ENCODE assay signal across 8 mouse cellular contexts in the genomic region with DNA sequence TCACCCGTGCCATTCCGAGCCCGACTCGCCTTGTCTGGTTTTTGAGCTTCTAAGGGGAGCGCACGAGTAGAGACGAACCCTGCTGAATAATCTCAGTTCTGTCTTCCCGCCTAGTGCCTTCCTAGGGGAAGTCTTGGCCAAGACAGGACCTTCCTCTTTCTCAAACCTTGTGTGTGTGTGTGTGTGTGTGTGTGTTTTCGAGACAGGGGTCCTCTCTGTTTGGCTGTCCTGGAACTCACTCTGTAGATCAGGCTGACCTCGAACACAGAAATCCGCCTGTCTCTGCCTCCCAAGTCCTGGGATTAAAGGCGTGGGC. TPM values are rescaled to one million over a fixed set of nuclear protein-coding genes. Genes with fewer than 3 reads are reported as not detected.
DNase-seq lines count a peak whose midpoint lies in the region; ATAC-seq and TF ChIP-seq lines count a peak whose summit lies in the region.

No protein-coding gene starts in this region.

- H3K27me3 ChIP-seq in embryonic facial prominence, embryonic 15.5 days: no peaks in the 10 kb centered on the region
- no peaks in the 10 kb centered on the region for H3K27me3 ChIP-seq in limb, embryonic 12.5 days
- H3K27me3 ChIP-seq in neural tube, embryonic 14.5 days (ENCODE audit: control insufficient read depth, insufficient read depth, low read length): no peaks in the 10 kb centered on the region

- peak overlapping the region; percentile 89 for H3K9ac ChIP-seq in embryonic facial prominence, embryonic 15.5 days
- H3K9ac ChIP-seq in limb, embryonic 12.5 days (replicated peaks): peak overlapping the region; percentile 84
- H3K9ac ChIP-seq in neural tube, embryonic 14.5 days (replicated peaks; ENCODE audit: low read depth, low read length): peak overlapping the region; percentile 59

- ATAC-seq in embryonic facial prominence, embryonic 15.5 days (ENCODE audit: insufficient number of reproducible peaks, low FRiP score, low TSS enrichment, low read depth): no peak
- ATAC-seq in limb, embryonic 12.5 days (ENCODE audit: insufficient number of reproducible peaks, insufficient read depth, low FRiP score, low TSS enrichment, low read depth): no peak
- no peak for ATAC-seq in neural tube, embryonic 14.5 days (ENCODE audit: low read depth)

- TF ChIP-seq POLR2A in lung, adult 2 months (IDR thresholded peaks at IDR 0.05; ENCODE audit: borderline replicate concordance, extremely low read depth, low read depth, low read length): no peak

- H3K4me2 ChIP-seq in embryonic facial prominence, embryonic 15.5 days (replicated peaks): peak overlapping the region; percentile 77
- H3K4me2 ChIP-seq in limb, embryonic 12.5 days: peak overlapping the region; percentile 95
- H3K4me2 ChIP-seq in neural tube, embryonic 14.5 days (ENCODE audit: low read depth, low read length): peak overlapping the region; percentile 84

- peaks cover 4% of the 10 kb centered on the region for H3K4me1 ChIP-seq in lung, adult 2 months (ENCODE audit: control insufficient read depth, insufficient read depth, low read length)
- H3K4me1 ChIP-seq in embryonic facial prominence, embryonic 15.5 days: peaks cover 14% of the 10 kb centered on the region
- peaks cover 16% of the 10 kb centered on the region for H3K4me1 ChIP-seq in limb, embryonic 12.5 days (replicated peaks)
- H3K4me1 ChIP-seq in neural tube, embryonic 14.5 days (ENCODE audit: control insufficient read depth, insufficient read depth, low read length): peaks cover 11% of the 10 kb centered on the region; the same call in 1 of the 2 replicates

- no peak for DNase-seq in lung, adult 2 months
- DNase-seq in lung, postnatal 25 days (ENCODE audit: low spot score): no peak
- no peak for DNase-seq in urinary bladder, postnatal 25 days (ENCODE audit: low spot score)
- DNase-seq in ovary, adult 18-20 months (ENCODE audit: low spot score): no peak
- DNase-seq in cerebellum, postnatal 10 days: no peak

- WGBS in lung, adult 2 months: 2% methylated on average over 12 of the region's 12 CpGs
- 3% methylated on average over 12 of the region's 12 CpGs for WGBS in embryonic facial prominence, embryonic 15.5 days
- 2% methylated on average over 12 of the region's 12 CpGs for WGBS in limb, embryonic 12.5 days
- 3% methylated on average over 12 of the region's 12 CpGs for WGBS in neural tube, embryonic 14.5 days

- TF ChIP-seq CTCF in lung, adult 2 months (IDR thresholded peaks at IDR 0.05; ENCODE audit: insufficient read depth, low read length): no peak

- peak overlapping the region; percentile 73 for H3K27ac ChIP-seq in embryonic facial prominence, embryonic 15.5 days (replicated peaks)
- H3K27ac ChIP-seq in limb, embryonic 12.5 days: no peak overlapping the region
- no peak overlapping the region for H3K27ac ChIP-seq in neural tube, embryonic 14.5 days (ENCODE audit: low read depth, low read length)

- H3K36me3 ChIP-seq in embryonic facial prominence, embryonic 15.5 days: peaks cover 2% of the 10 kb centered on the region
- H3K36me3 ChIP-seq in limb, embryonic 12.5 days: peaks cover 6% of the 10 kb centered on the region
- no peaks in the 10 kb centered on the region for H3K36me3 ChIP-seq in neural tube, embryonic 14.5 days (ENCODE audit: control insufficient read depth, insufficient read depth, low read length)

- H3K9me3 ChIP-seq in embryonic facial prominence, embryonic 15.5 days (replicated peaks): no peaks in the 10 kb centered on the region
- no peaks in the 10 kb centered on the region for H3K9me3 ChIP-seq in limb, embryonic 12.5 days
- no peaks in the 10 kb centered on the region for H3K9me3 ChIP-seq in neural tube, embryonic 14.5 days (ENCODE audit: control insufficient read depth, low read length)

- H3K4me3 ChIP-seq in lung, adult 2 months (replicated peaks; ENCODE audit: extremely low read depth, low read depth, low read length): peak overlapping the region; percentile 81
- peak overlapping the region; percentile 99 for H3K4me3 ChIP-seq in embryonic facial prominence, embryonic 15.5 days (replicated peaks)
- H3K4me3 ChIP-seq in limb, embryonic 12.5 days (replicated peaks): peak overlapping the region; percentile 92
- H3K4me3 ChIP-seq in neural tube, embryonic 14.5 days (ENCODE audit: low read depth, low read length): peak overlapping the region; percentile 53

RNA-seq across cellular contexts. Expression of a gene that starts 7.8 kb away (rescaled TPM):
- polyA plus RNA-seq in lung, adult 2 months (2012; rRNA removed): 40.1 and 46.6 TPM in 2 replicates
- polyA plus RNA-seq in embryonic facial prominence, embryonic 15.5 days (2015; fragmentation: Nextera tagmentation; extraction: Ambion mirVana): 22.9 and 24.1 TPM in 2 replicates
- polyA plus RNA-seq in limb, embryonic 12.5 days (2016; fragmentation: Nextera tagmentation; extraction: Ambion mirVana): 21.1 and 22.0 TPM in 2 replicates
- polyA plus RNA-seq in neural tube, embryonic 14.5 days (2014; fragmentation: Nextera tagmentation; extraction: Ambion mirVana): 21.8 and 24.6 TPM in 2 replicates

RNA-seq across cellular contexts. Expression of a gene that starts 25.2 kb away (rescaled TPM):
- 29.0 and 37.1 TPM in 2 replicates for polyA plus RNA-seq in lung, adult 2 months (2012; rRNA removed)
- polyA plus RNA-seq in embryonic facial prominence, embryonic 15.5 days (2015; fragmentation: Nextera tagmentation; extraction: Ambion mirVana): 20.2 and 20.7 TPM in 2 replicates
- 15.4 and 15.7 TPM in 2 replicates for polyA plus RNA-seq in limb, embryonic 12.5 days (2016; fragmentation: Nextera tagmentation; extraction: Ambion mirVana)
- polyA plus RNA-seq in neural tube, embryonic 14.5 days (2014; fragmentation: Nextera tagmentation; extraction: Ambion mirVana): 35.8 and 37.6 TPM in 2 replicates

RNA-seq across cellular contexts. Expression of a gene that starts 39.4 kb away (rescaled TPM):
- 23.7 and 36.8 TPM in 2 replicates for polyA plus RNA-seq in lung, adult 2 months (2012; rRNA removed)
- 35.1 and 38.8 TPM in 2 replicates for polyA plus RNA-seq in embryonic facial prominence, embryonic 15.5 days (2015; fragmentation: Nextera tagmentation; extraction: Ambion mirVana)
- 52.2 and 57.5 TPM in 2 replicates for polyA plus RNA-seq in limb, embryonic 12.5 days (2016; fragmentation: Nextera tagmentation; extraction: Ambion mirVana)
- 27.1 and 29.3 TPM in 2 replicates for polyA plus RNA-seq in neural tube, embryonic 14.5 days (2014; fragmentation: Nextera tagmentation; extraction: Ambion mirVana)

RNA-seq across cellular contexts. Expression of a gene that starts 40.4 kb away (rescaled TPM):
- polyA plus RNA-seq in lung, adult 2 months (2012; rRNA removed): 40.6 and 44.8 TPM in 2 replicates
- 28.7 and 37.0 TPM in 2 replicates for polyA plus RNA-seq in embryonic facial prominence, embryonic 15.5 days (2015; fragmentation: Nextera tagmentation; extraction: Ambion mirVana)
- 32.3 and 34.7 TPM in 2 replicates for polyA plus RNA-seq in limb, embryonic 12.5 days (2016; fragmentation: Nextera tagmentation; extraction: Ambion mirVana)
- polyA plus RNA-seq in neural tube, embryonic 14.5 days (2014; fragmentation: Nextera tagmentation; extraction: Ambion mirVana): 39.5 and 53.4 TPM in 2 replicates

RNA-seq across cellular contexts. Expression of a gene that starts 41.3 kb away (rescaled TPM):
- 8.4 and 9.5 TPM in 2 replicates for polyA plus RNA-seq in lung, adult 2 months (2012; rRNA removed)
- polyA plus RNA-seq in embryonic facial prominence, embryonic 15.5 days (2015; fragmentation: Nextera tagmentation; extraction: Ambion mirVana): 50.1 and 57.3 TPM in 2 replicates
- 15.1 and 18.3 TPM in 2 replicates for polyA plus RNA-seq in limb, embryonic 12.5 days (2016; fragmentation: Nextera tagmentation; extraction: Ambion mirVana)
- polyA plus RNA-seq in neural tube, embryonic 14.5 days (2014; fragmentation: Nextera tagmentation; extraction: Ambion mirVana): 21.4 and 22.9 TPM in 2 replicates
